Mouse (Mus musculus) Patski (cell line): ENCODE results near the gene Myoz1. TPM values are rescaled to one million over a fixed set of nuclear protein-coding genes. Genes with fewer than 3 reads are reported as not detected.

Source experiments
- ATAC-seq: fragments of 100-300 bp; one replicate; pipeline ENCODE4 v1.8.0; 2021
- CTCF ChIA-PET: fragments of 350-600 bp; sonication (Branson Sonifier 250); formaldehyde crosslinking; loops from one replicate; lab custom pipeline; 2022; ENCODE audit warnings: inconsistent platforms; lab: Charles Lee
- POLR2A ChIA-PET: fragments of 350-600 bp; sonication (Branson Sonifier 250); formaldehyde crosslinking; loops from one replicate; lab custom pipeline; 2022; ENCODE audit warnings: antibody characterized with exemption, inconsistent platforms; lab: Charles Lee
- DNase-seq: peaks from one replicate; pipeline ENCODE4 v3.0.0-alpha.2; 2011; ENCODE audit warnings: low read depth, low spot score
- H3K27me3 ChIP-seq: fragments of 371-371 bp; one replicate; pipeline ENCODE4 v1.5.1; 2021
- CTCF ChIP-seq: fragments of 100-300 bp; IDR thresholded peaks from one replicate; pipeline ENCODE4 v1.5.1; 2021
- in situ Hi-C: fragments of 300-500 bp; cut with MboI; formaldehyde crosslinking; loops from 3 replicates; pipeline ENCODE4 v1.11.1; 2018; ENCODE audit warnings: low pct_unique_long_range_greater_than_20kb, mixed read lengths
- polyA plus RNA-seq: library from polyadenylated mRNA; unstranded; gene quantifications from one replicate; pipeline ENCODE4 v1.2.3, GENCODE M21; 2021

Gene Myoz1
- polyA plus RNA-seq, 1 experiment from 2014 or later: not detected

DNA sequence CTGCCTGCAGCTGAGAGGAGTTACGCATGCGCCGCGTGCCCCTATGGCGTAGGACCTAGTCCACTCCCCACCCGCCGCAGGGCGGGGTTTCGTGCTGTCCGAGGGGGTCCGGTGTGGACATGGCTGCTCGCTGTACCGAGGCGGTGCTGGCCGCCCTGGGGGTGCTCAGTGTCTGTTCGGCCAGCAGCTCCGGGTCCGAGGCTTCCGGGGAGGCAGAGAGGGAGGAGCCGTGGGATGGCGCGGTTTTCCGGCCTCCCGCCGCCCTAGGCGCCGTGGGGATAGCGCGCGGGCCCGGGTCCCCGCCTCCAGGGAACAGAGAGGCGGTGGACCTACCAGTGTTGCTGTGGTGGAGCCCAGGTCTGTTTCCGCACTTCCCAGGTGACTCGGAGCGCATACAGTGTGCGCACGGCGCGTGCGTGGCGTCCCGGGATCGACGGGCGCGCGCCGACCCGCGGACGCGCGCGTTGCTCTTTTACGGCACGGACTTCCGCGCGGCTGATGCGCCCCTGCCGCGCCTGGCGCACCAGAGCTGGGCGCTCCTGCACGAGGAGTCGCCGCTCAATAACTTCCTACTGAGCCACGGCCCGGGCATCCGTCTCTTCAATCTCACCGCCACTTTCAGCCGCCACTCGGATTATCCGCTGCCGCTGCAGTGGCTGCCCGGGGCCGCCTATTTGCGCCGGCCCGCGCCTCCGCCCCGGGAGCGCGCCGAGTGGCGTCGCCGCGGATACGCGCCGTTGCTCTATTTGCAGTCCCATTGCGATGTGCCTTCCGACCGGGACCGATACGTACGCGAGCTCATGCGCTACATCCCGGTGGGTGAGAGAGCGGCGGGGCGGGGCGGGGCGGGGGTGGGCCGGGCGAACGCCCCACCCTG, 38.8 kb upstream of the Myoz1 start, which contains the start of gene Fut11:
Gene Fut11 (plus strand): TSS at position 85 of the 877 bp plus-strand sequence.
- CTCF ChIA-PET: no interaction called here
- ATAC-seq (peak; percentile 78), DNase-seq (no peak)
- no peak for TF ChIP-seq CTCF
- POLR2A ChIA-PET: interaction anchor here (0.9 to 1.9 kb wide), 2 partner anchors 10 to 12 kb away, joined by 3 to 5 read pairs; no protein-coding TSS in a partner anchor
- H3K27me3 ChIP-seq: no peaks in the 10 kb centered on the region
- in situ Hi-C loops: loop anchor here (5.0 kb wide), 1 partner anchor 102 kb away; no protein-coding TSS in a partner anchor

DNA sequence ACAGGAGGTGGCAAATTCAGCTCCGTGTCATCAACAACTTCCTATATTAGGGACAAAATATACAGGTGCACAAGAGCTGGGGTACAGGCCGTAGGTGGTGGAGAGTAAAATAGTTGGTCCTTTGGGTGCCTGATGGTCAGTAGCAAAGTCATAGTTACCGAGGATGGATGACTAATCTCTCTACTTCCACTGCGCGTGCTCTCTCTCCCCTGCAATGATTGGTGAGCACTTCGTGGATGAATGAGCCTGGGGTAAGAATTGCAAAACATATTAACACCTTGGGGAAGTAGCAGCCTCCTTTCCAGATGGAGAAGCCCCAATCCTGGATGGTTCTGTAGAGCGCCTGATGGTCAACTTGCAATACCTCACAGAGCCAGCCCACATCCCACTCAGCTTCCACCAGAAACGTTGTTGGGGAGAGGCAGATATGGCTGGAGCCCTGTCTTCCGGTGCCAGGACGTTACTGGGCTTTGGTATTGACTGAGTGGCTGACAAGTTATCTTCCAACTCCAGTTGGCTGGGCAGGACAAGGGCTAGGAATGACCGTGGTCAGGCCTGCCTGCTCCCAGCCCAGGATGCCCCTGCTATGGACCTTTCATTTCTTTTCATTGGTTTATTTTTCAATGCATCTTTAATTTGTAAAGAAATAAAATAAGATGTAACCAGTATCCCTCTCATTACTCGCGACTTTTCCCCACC, 38.0 kb upstream of the Myoz1 start:
- ATAC-seq (peak; percentile 28), DNase-seq (no peak)
- in situ Hi-C loops: no loop called here
- ChIA-PET POLR2A (interaction anchor here (0.9 to 1.9 kb wide), 5 partner anchors 9 to 20 kb away, joined by 3 to 5 read pairs (median 4); partner anchors contain the start of gene Chchd1), CTCF (interaction anchor here (1.8 kb wide), 1 partner anchor 12 kb away, joined by 6 read pairs; no protein-coding TSS in a partner anchor)
- no peaks in the 10 kb centered on the region for H3K27me3 ChIP-seq
- TF ChIP-seq CTCF: no peak

DNA sequence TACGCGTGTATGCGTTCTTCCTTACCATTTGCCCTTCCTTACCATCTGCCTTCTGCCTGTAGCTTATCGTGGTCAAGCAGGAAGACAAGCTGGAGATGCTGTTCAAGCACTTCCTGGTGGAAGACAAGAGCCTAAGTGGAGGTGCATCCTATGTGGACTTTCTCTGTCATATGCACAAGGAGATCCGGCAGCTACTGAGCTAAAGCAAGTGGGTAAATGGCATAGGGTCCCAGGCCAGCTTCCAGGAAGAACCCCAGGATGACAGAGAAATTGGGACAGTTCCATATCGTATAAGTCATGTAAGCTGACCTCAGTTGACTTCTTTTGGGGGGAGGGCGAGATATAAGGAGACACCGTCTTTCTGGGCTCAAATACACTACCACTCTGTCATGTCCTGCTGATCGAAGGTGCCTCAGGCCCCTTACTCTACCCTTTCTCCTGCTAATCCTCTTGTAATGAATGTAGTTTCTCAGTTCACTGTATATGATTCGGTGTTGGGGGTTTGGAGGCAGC, 37.3 kb upstream of the Myoz1 start:
- in situ Hi-C loops: no loop called here
- ChIA-PET CTCF (interaction anchor here (0.7 to 1.8 kb wide), 3 partner anchors 9 to 24 kb away, joined by 3 to 6 read pairs (median 4); no protein-coding TSS in a partner anchor), POLR2A (interaction anchor here (1.2 to 1.9 kb wide), 4 partner anchors 9 to 21 kb away, joined by 3 to 5 read pairs (median 4); partner anchors contain the start of gene Chchd1)
- H3K27me3 ChIP-seq: no peaks in the 10 kb centered on the region
- TF ChIP-seq CTCF: no peak
- ATAC-seq (no peak), DNase-seq (no peak)

DNA sequence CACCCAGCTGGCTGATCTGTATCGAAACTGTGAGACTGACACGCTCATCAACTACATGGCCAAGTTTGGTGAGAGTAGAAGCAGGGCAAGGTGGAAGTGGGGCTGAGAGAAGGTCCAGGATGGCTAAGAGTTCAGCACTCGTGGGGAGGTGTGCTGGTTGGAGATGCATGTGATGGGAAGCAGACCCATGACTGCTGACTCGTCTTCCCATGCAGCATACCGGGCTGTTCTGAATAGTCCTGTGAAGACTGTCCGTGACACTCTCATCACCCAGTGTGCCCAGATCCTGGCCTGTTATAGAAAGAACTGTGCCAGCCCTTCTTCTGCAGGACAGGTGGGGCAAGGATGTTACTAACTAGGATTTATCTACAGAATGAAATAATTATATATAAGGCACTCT, 35.4 kb upstream of the Myoz1 start:
- CTCF ChIA-PET: no interaction called here
- in situ Hi-C loops: no loop called here
- TF ChIP-seq CTCF: no peak
- POLR2A ChIA-PET: no interaction called here
- ATAC-seq: no peak
- no peaks in the 10 kb centered on the region for H3K27me3 ChIP-seq
- DNase-seq: no peak

DNA sequence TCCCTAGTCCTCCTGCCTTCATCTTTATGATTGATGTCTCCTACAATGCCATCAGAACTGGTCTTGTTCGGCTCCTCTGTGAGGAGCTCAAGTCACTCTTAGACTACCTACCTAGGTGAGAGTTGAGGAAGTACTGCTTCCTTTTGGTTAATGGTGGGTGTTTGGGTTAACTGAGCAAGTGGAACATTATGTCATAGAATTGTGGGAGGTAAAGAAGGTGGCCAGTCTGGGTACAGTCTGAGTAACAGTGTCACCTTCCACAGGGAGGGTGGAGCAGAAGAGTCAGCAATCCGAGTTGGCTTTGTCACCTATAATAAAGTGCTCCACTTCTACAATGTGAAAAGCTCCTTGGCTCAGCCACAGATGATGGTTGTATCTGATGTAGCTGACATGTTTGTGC, 32.7 kb upstream of the Myoz1 start:
- TF ChIP-seq CTCF: no peak
- ChIA-PET POLR2A (no interaction called here), CTCF (no interaction called here)
- ATAC-seq (no peak), DNase-seq (no peak)
- in situ Hi-C loops: no loop called here
- H3K27me3 ChIP-seq: no peaks in the 10 kb centered on the region

DNA sequence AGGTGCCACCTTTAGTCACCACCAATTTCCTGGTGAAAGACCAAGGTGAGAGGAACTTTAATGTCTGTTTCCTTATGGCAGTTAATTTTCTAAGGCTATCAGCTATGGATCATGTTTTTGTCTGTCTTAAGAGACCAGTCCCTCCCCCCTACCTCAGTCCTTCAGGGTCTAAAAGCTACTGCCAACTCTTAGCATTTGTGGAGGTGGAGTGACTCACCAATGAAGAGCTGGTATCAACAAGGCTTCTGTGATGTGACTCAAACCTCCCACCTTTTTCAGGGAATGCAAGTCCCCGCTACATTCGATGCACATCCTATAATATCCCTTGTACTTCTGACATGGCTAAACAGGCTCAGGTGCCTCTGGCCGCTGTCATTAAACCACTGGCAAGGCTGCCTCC, 30.2 kb upstream of the Myoz1 start:
- POLR2A ChIA-PET: no interaction called here
- ATAC-seq: no peak

DNA sequence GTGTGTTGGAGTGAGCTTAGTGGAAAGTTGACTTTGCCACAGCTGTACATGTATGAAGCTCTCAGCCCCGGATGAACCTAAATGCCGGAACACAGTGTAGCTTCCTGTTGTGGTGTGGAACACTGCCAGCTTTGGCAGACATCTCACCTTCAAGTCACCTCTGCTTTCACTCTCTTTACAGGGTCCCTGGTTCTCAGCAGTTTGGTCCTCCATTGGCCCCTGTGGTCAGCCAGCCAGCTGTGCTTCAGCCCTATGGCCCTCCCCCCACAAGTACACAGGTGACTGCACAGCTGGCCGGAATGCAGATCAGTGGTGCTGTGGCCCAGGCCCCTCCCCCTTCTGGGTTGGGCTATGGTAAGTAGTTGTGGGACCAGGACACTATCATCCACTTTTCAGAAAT, 26.2 kb upstream of the Myoz1 start:
- DNase-seq (no peak), ATAC-seq (no peak)
- CTCF ChIA-PET: interaction anchor here (1.6 kb wide), 1 partner anchor 11 kb away, joined by 6 read pairs; no protein-coding TSS in a partner anchor
- in situ Hi-C loops: no loop called here
- H3K27me3 ChIP-seq: no peaks in the 10 kb centered on the region
- TF ChIP-seq CTCF: no peak
- POLR2A ChIA-PET: interaction anchor here (0.7 to 1.1 kb wide), 3 partner anchors 11 to 249 kb away, joined by 3 read pairs; partner anchors contain the start of gene Fut11

More for the DNA sequence above, 30.2 kb upstream of the Myoz1 start:
- in situ Hi-C loops: no loop called here
- TF ChIP-seq CTCF: no peak
- CTCF ChIA-PET: interaction anchor here (1.4 kb wide), 1 partner anchor 10 kb away, joined by 3 read pairs; no protein-coding TSS in a partner anchor
- no peak for DNase-seq
- no peaks in the 10 kb centered on the region for H3K27me3 ChIP-seq

DNA sequence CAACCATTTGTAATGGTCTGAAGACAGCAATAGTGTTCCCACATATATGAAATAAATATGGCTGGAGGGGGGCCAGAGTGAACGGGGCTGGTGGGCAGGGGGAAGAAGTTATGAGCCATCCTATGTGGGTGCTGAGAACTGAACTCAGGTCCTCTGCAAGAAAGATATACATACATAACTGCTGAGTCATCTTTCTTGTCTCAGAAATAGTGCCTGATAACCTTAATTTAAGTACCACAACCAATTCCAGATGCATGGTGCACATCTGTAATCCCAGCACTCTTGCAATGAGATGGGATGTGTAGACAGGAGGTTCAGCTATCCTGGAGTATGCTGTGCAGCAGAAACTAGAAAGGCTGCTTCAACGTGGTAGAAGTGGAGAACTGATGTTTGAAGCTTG, 25.4 kb upstream of the Myoz1 start:
- ATAC-seq: no peak
- in situ Hi-C loops: no loop called here
- no peak for TF ChIP-seq CTCF
- CTCF ChIA-PET: interaction anchor here (1.6 kb wide), 1 partner anchor 12 kb away, joined by 6 read pairs; no protein-coding TSS in a partner anchor
- DNase-seq: no peak
- POLR2A ChIA-PET: no interaction called here
- no peaks in the 10 kb centered on the region for H3K27me3 ChIP-seq

DNA sequence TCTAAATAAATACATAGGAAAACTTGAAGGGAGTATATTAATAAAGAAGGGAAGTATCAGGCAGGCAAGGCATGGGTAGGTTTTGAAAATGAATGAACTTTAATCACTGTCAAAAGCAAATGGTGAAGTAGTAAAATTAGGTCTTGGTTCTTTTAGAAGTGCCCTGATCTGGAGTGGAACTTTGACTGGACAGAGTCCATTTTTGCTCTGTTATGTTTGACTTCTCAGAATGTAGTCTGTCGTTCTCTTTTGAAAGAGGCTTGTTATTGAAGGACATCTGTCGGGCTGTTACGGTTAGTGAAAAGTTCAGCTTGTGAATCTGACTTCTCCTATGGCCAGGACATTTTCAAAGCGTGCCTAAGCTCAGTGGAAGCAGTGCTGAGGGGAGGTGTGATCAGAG, 21.6 kb upstream of the Myoz1 start:
- no peak for TF ChIP-seq CTCF
- no peak for DNase-seq
- POLR2A ChIA-PET: no interaction called here
- CTCF ChIA-PET: no interaction called here
- ATAC-seq: no peak
- in situ Hi-C loops: no loop called here
- no peaks in the 10 kb centered on the region for H3K27me3 ChIP-seq
